Mouse (Mus musculus) naive thymus-derived CD4-positive, alpha-beta T cell, adult 2 months (primary cell): ENCODE data around the gene Bach2.

Source experiments
- DNase-seq: peaks from one replicate; pipeline ENCODE4 v3.0.0-alpha.2; 2011; ENCODE audit warnings: low read depth

Gene Bach2

GRCm38 (mm10) chr4:32425641-32426040 lies 187.0 kb downstream of the Bach2 start:
- DNase-seq, result peak; percentile 47

GRCm38 (mm10) chr4:32426779-32427577 lies 188.4 kb downstream of the Bach2 start:
- no peak for DNase-seq

- no peak for DNase-seq
Measured at GRCm38 (mm10) chr4:32428738-32429137, 190.1 kb downstream of the Bach2 start.

- DNase-seq, result no peak
Measured at GRCm38 (mm10) chr4:32430136-32430535, 191.5 kb downstream of the Bach2 start.

GRCm38 (mm10) chr4:32430981-32431380 lies 192.4 kb downstream of the Bach2 start:
- no peak for DNase-seq

- DNase-seq, result no peak
Measured at GRCm38 (mm10) chr4:32432271-32432781, 193.7 kb downstream of the Bach2 start.

GRCm38 (mm10) chr4:32432945-32433344 lies 194.3 kb downstream of the Bach2 start:
- no peak for DNase-seq

GRCm38 (mm10) chr4:32434612-32435011 lies 196.0 kb downstream of the Bach2 start:
- no peak for DNase-seq

- no peak for DNase-seq
Measured at GRCm38 (mm10) chr4:32439974-32440739, 201.6 kb downstream of the Bach2 start.

GRCm38 (mm10) chr4:32440740-32441072 lies 202.1 kb downstream of the Bach2 start:
- no peak for DNase-seq

- DNase-seq, result no peak
Measured at GRCm38 (mm10) chr4:32444671-32445196, 206.1 kb downstream of the Bach2 start.

- no peak for DNase-seq
Measured at GRCm38 (mm10) chr4:32447850-32448249, 209.2 kb downstream of the Bach2 start.

- DNase-seq, result no peak
Measured at GRCm38 (mm10) chr4:32461986-32462385, 223.4 kb downstream of the Bach2 start.

- DNase-seq, result no peak
Measured at GRCm38 (mm10) chr4:32463065-32463464, 224.5 kb downstream of the Bach2 start.

- DNase-seq, result no peak
Measured at GRCm38 (mm10) chr4:32464540-32464939, 225.9 kb downstream of the Bach2 start.

GRCm38 (mm10) chr4:32466031-32466430 lies 227.4 kb downstream of the Bach2 start:
- DNase-seq, result no peak

GRCm38 (mm10) chr4:32477977-32478660 lies 239.5 kb downstream of the Bach2 start:
- no peak for DNase-seq

GRCm38 (mm10) chr4:32479231-32479630 lies 240.6 kb downstream of the Bach2 start:
- no peak for DNase-seq

GRCm38 (mm10) chr4:32479801-32480700 lies 241.4 kb downstream of the Bach2 start:
- no peak for DNase-seq

- DNase-seq, result peak; percentile 60
Measured at GRCm38 (mm10) chr4:32481366-32482055, 242.9 kb downstream of the Bach2 start.

GRCm38 (mm10) chr4:32482138-32482537 lies 243.5 kb downstream of the Bach2 start:
- DNase-seq, result no peak
